Mouse (Mus musculus): ENCODE measurements around the gene Zfhx3. TPM values are rescaled to one million over a fixed set of nuclear protein-coding genes. Genes with fewer than 3 reads are reported as not detected.
A peak's percentile ranks its signal among the peaks of the same experiment; 100 is the strongest.

Gene Zfhx3
- total RNA-seq, 2 experiments from 2014 or later: 0.23 to 1.7 TPM

DNA sequence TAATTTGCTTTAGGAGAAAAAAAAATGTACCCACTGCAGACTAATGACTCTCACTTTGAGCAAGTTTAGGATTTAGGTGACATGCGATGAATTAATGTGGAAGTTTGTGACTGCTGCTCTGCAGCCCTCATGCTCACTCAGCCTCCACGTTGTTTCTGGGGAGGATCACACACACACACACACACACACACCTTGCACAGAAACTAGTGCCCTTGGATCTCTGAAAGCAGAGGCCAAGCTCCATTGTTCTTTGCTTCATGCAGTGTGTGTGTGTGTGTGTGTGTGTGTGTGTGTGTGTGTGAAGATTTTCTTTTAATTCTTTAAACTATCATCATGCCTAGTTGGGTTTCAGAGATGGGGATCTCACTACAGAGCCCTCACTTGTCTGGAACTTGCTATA, 1020.7 kb downstream of the Zfhx3 start:
- no peak for ATAC-seq (replicated peaks; ENCODE audit: low FRiP score, poor library complexity, severe bottlenecking)

DNA sequence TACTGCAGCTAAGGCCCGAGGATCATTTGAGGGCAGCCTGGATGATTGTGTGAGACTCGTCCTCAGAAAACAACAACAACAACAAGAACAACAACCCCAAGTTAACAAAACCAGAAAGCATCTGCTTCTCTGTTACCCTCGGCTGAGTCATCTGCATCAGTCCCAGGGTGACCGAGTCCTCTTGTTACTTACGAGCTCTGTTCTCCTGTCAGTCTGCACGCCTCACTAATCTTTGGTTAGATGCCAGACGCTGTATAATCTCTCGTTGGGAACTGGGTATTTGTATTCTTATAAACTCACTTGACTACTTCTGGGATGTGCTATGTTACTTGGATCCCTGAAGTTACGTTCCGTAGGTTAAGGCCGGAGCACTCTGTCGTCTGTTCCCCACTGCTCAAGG, 1023.6 kb downstream of the Zfhx3 start:
- ATAC-seq (replicated peaks; ENCODE audit: low FRiP score, poor library complexity, severe bottlenecking): no peak

DNA sequence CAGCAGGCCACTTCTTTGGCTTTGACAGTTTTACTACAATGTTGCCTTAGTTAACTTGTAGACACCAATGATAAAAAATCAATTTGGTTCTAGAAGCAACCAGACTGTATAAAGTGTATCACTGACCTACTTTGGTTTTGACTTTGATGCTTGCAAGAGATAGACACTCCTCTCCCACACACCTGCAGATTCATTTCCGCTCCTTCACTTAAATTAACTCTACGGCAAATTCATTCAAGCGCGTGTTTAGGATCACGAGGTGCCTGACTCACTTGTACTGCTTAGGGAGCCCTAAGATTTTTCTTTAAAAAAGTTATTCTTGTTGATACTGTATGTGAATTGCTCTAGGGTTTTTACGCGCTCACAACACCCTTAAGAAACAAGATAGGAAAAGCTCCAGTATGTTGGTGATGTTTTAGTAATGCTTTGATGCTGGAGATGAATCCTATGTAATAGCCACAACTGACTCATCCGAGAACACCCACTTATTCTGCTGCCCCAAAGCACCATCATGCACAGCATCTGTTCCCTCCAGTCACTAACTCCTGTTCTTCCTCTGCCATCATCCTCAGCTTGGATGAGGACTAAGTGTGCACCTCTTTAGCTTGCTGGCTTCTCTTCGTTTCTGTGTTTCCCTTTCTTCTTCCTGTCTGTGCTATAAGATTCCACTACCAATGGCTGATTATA, 1031.3 kb downstream of the Zfhx3 start:
- ATAC-seq (replicated peaks; ENCODE audit: low FRiP score, poor library complexity, severe bottlenecking): no peak

DNA sequence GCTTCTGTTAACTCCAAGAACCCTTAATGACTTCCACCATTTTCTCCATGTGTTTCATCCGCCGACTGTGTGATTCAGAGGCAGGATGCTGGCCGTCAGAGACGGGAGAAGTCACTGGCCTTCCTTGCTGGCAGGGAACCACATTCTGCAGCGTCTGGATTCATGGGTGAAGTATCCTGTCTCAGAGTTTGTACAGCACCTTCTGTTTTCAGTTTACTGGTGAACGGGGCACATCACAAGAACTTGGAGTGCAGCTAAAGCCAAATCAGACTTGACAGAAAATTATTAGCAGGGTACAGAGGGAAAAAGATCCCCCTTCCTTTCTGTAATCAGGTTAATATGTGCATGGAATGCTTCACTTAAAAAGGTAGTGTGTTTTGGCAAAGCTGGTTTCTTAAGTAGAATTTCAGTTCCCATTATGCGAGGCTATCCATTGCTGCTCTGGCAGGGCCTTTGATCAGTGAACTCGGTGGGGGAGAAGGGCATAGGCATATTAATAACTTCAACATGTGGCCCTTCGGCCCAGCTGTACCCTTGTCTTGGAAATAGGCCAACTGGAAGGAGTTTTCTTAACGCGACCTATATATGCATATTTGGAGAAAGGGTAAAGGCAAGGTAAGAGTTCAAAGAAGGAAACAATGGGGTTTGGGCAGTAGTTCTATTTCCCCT, 1035.4 kb downstream of the Zfhx3 start:
- ATAC-seq (replicated peaks; ENCODE audit: low FRiP score, poor library complexity, severe bottlenecking): no peak

DNA sequence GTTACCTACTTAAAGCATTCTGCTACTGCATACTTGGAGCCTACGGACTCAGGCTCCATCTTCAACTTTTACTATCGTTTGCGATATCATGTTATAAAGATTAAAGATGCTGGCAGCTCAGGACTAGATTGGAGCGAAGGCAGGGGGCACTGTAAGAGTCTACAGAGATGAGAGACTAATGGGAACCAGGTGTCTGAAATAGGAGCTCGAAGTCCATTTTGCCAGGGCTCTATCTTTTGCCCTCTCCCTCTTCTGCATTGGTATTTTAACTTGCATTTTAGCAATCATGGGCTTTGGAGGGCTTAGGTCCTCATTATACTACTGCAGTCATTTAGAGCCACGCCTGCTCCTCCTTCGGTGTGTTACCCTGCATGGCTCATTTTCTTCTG, 1035.9 kb downstream of the Zfhx3 start:
- ATAC-seq (replicated peaks; ENCODE audit: low FRiP score, poor library complexity, severe bottlenecking): no peak

DNA sequence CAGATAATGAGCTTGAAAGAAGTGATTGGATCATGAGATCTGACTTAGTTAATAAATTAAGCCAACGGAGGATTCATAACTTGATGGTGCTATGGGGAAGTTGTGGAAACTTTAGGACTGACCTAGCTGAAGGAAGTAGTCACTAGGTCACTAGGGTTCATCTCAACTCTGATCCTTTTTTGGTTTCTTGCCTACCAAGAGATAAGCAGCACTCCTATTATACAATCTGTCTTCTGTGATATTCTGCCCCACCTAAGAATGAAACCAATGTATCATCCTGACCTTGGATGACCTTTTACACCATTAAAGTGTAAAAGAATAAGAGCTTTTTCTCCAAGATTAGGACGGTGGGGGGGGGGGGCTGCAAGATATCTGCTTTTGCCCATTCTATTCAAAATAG, 1042.5 kb downstream of the Zfhx3 start:
- ATAC-seq (replicated peaks; ENCODE audit: low FRiP score, poor library complexity, severe bottlenecking): no peak

DNA sequence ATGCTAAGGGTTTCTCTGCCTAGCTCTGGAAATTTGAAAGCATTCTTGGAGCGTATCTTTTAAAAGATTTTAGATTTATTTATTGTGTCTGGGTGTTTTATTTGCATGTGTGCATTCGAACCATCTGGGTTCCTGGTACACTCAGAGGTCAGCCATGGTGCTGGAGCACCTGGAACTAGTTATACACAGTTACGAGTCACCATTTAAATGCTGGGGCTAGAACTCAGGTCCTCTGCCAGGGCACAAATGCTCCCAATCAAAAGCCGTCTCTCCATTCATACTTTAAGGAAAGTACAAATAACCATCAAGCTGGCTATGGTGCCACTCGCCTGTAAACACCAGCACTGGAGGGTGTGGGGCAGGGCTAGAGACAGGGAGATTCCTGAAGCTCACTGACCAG, 1047.4 kb downstream of the Zfhx3 start:
- no peak for ATAC-seq (replicated peaks; ENCODE audit: low FRiP score, poor library complexity, severe bottlenecking)

DNA sequence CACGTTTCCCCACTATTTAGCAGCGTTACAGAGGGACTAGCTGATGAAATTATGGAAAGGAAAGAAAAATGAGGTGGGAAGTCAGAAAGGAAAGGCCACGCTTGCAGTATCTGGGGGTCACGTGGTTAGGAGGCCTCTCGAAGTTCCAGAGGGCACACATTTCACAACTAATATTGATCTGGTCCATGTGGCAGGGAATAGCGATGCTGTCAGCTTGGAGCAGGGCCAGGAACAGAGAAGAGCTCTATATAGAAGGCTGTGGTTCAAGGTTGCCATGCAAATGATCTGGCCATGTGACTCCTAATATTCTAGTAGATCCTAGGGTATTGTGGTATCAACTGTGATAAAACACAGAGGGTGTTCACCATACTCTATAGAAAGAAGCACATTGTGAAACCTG, 1048.1 kb downstream of the Zfhx3 start:
- ATAC-seq (replicated peaks; ENCODE audit: low FRiP score, poor library complexity, severe bottlenecking): no peak

DNA sequence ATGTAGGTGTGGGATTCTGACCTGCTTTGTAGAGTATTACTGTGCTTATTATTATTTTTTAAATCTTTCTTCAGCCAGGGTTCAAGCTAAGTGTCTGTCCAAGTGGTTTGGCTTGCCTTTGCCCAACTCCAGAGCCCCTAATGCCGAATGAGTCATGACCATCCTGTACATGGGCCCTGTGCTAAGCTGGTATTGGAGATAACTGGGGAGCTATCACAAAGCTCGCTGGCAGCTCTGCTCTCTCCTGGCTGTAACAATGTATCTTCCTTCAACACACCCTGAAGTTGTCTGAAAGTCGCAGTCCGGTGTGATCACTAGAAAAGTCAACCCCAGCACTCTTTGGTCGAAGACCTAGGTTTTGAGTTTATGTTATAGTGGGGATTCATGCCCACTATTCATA, 1049.0 kb downstream of the Zfhx3 start:
- ATAC-seq (replicated peaks; ENCODE audit: low FRiP score, poor library complexity, severe bottlenecking): peak; percentile 57; the same call in 1 of the 2 replicates

DNA sequence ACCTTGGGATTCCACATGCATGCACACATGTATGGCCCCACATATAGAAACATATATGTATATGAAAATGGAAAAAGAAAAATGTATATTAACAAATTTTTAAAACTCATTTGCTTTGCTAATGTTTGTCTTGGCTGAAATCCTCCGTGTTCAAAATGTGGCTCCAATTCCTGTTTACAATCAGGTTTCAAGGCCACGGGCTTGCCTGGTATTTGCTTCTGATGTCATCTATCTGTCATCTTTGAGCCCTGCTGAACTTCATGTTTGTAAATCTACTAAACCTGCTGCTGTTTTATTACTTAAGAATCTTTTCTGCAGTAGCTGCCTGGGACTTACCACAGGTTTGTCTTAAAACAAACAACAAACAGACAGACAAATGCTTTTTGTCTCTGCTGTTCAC, 1051.3 kb downstream of the Zfhx3 start:
- no peak for ATAC-seq (replicated peaks; ENCODE audit: low FRiP score, poor library complexity, severe bottlenecking)

DNA sequence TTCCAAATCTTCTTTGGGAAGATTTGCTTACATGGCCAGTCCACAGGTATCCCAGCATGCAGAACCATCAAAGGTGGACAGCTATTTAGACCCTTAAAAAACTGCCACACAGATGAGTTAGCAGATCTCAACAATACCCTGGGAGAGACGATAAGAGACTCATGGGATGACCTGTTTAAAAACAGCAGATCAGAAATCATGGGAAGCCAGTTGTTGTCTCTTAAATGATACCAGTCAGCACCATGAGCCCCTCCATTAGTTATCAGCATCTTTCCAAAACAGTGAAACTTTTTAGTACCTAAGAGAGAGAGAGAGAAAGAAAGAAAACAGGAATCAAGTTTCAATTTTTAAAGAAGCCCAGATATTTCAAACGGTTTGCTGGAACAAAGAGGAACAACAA, 1051.7 kb downstream of the Zfhx3 start:
- ATAC-seq (replicated peaks; ENCODE audit: low FRiP score, poor library complexity, severe bottlenecking): no peak

DNA sequence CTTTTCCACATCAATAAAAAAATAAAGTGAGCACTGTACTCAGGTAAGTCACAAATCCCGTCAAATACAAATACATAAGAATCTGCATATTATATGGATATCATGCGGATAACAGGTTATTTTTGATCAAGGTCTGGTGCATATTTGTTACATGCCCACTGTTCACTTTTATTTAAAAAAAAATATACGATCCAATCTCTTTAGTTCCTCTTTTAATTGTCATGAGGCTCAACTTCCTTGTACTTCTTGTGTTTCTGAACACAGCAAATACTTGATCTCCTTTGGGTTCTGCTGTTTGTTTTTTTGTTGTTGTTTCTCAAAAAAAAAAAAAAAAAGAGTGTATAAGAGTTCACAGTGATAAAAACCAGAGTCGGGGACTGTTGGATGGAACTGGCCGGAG, 1052.4 kb downstream of the Zfhx3 start:
- ATAC-seq (replicated peaks; ENCODE audit: low FRiP score, poor library complexity, severe bottlenecking): no peak

DNA sequence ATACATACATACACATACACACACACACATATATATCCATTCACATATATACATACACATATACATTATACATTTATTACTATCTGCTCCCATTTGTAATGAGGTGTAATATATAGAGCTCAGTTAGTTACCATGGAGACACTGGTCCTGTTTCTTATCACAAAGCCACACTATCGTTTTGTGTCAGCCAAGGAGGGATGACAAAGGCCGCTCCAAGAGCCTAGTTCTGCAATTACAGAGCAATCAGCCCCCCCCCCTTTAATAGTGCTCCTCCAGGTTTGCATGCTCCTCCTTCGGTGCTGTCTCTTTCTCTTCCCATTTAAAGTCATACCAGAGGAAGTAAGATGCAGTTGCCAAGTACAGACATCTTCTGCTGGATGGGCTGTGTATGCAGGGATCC, 1054.9 kb downstream of the Zfhx3 start:
- ATAC-seq (replicated peaks; ENCODE audit: low FRiP score, poor library complexity, severe bottlenecking): no peak

DNA sequence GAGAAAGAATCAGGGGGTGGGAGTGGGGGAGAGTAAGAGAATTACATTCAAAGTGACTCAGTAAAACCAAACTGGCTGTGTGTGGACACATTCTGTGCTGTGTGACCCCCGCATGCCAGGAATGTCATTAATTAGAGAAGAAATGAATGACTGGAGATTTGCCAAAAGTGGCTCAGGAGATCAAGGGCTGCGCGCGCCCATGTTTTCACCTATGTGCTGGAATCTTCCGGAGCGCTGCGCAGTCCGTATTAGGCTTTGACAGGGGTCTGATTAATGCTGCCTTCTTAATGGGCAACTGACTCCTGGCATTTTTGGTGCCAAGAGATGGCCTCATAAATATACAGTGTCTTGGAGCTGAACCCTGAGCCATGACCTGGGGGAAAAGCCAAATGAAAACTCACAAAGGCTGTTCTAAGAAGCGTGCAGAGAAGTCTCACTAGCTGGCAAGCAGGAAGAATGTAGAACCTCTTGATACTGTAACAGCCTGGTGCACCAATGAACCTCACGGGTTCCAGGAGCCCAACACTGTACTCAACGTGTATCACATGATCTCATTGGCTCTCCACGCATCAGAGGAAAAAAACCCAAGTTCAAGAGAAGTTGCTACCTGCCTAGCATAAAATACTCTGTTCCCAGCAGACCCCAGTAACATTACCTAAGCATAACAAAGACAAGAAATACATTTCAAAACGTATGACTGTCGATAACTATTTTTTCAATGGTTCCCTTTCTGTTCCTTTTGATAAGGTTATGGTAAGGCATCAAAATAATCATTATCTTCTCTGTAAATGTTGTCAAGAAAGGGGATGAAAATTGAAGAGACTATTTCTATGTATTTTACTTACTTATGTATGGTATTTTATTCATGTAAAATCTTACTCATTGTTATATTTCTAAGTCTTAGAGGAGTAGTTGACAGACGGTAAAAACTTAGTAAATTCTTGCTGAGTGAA, 1057.1 kb downstream of the Zfhx3 start:
- ATAC-seq (replicated peaks; ENCODE audit: low FRiP score, poor library complexity, severe bottlenecking): no peak

DNA sequence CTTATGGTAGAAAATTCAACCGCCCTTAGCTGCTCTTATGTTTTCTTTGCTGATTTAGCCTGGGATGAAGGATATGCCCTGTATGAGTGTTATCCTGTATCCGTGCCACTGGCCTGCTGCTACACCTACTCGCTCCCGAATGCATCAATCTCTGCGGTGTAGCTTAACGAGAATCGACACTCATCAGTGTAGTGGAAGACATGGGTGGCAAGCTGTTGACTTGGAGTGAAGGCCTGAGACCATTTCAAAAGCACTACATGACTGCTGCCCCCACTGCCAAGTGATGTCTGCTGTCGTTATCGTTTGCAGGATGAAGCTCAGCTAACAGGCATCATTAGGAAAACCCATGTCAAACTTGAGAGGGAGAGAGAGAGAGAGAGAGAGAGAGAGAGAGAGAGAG, 1058.6 kb downstream of the Zfhx3 start:
- no peak for ATAC-seq (replicated peaks; ENCODE audit: low FRiP score, poor library complexity, severe bottlenecking)

DNA sequence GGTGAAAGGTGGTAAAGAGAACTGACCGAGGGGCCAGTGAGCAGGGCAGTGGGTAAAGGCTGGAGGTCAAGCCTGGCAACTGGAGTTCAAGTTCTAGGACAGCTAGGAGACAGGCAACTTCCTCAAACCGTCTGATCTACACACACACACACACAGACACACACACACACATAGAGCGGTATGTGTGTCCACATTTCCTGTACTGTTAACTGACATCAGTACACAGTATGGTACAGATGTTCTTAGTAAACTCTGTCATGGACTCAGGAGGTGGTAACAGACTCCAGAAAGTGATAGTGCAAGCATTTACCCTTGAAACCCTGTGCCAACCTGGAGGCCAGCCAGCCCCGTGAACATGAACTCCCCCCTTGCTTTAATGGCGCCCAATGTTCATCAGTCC, 1059.5 kb downstream of the Zfhx3 start:
- no peak for ATAC-seq (replicated peaks; ENCODE audit: low FRiP score, poor library complexity, severe bottlenecking)

DNA sequence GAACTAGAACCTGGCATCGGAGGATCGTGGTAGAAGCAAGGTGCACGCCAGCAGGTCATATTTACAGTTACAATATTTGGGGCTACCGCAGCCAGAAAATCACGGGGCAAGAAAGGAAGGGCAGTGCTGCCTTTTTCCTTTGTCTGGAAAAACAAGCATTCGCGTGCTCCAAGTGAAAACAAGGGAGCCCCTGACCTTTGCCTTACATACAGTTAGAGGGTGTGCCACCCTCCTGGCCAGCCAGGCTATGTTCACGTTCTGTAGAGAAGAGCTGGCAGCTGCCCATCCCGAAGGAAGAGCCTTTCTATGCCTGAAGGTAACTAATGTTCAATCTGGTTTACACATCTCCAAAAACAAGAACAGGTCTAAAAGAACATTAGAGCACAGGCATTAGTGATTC, 1064.5 kb downstream of the Zfhx3 start:
- no peak for ATAC-seq (replicated peaks; ENCODE audit: low FRiP score, poor library complexity, severe bottlenecking)

Data from erythroid progenitor cell, adult 5-6 weeks (primary cell).